Mouse (Mus musculus): ENCODE results near the gene Fasl. TPM values are rescaled to one million over a fixed set of nuclear protein-coding genes. Genes with fewer than 3 reads are reported as not detected.

The Fasl gene
- polyA plus RNA-seq, 1 experiment = 0.47 TPM

GRCm38 (mm10) chr1:161798866-161799265, 10.6 kb upstream of the Fasl start:
- H3K27ac ChIP-seq (ENCODE audit: insufficient read depth, low read length) = no peak overlapping the region
- no peak overlapping the region for H3K4me3 ChIP-seq (replicated peaks; ENCODE audit: insufficient read depth, low read depth, low read length)
- no peaks in the 10 kb centered on the region for H3K27me3 ChIP-seq (ENCODE audit: control insufficient read depth, insufficient read depth, low read length)
- 91% methylated on average over 3 of the region's 3 CpGs for WGBS
- DNase-seq = no peak
- no peaks in the 10 kb centered on the region for H3K4me1 ChIP-seq (ENCODE audit: control insufficient read depth, insufficient read depth, low read length)
- no peak for TF ChIP-seq POLR2A (IDR thresholded peaks at IDR 0.05; ENCODE audit: borderline replicate concordance, insufficient read depth, low read length)
- no peak for TF ChIP-seq CTCF (IDR thresholded peaks at IDR 0.05; ENCODE audit: borderline replicate concordance, insufficient read depth, low read depth, low read length)

GRCm38 (mm10) chr1:161794447-161795211, 6.3 kb upstream of the Fasl start:
- DNase-seq = no peak
- Histone ChIP-seq H3K27me3 (ENCODE audit: control insufficient read depth, insufficient read depth, low read length) (no peaks in the 10 kb centered on the region), H3K4me1 (ENCODE audit: control insufficient read depth, insufficient read depth, low read length) (no peaks in the 10 kb centered on the region), H3K4me3 (replicated peaks; ENCODE audit: insufficient read depth, low read depth, low read length) (no peak overlapping the region), H3K27ac (ENCODE audit: insufficient read depth, low read length) (no peak overlapping the region)
- WGBS = 88% methylated on average over 10 of the region's 10 CpGs
- TF ChIP-seq CTCF (IDR thresholded peaks at IDR 0.05; ENCODE audit: borderline replicate concordance, insufficient read depth, low read depth, low read length) = no peak
- TF ChIP-seq POLR2A (IDR thresholded peaks at IDR 0.05; ENCODE audit: borderline replicate concordance, insufficient read depth, low read length) = no peak

GRCm38 (mm10) chr1:161793321-161793720, 5.0 kb upstream of the Fasl start:
- DNase-seq = no peak
- Histone ChIP-seq H3K27me3 (ENCODE audit: control insufficient read depth, insufficient read depth, low read length) (no peaks in the 10 kb centered on the region), H3K27ac (ENCODE audit: insufficient read depth, low read length) (no peak overlapping the region), H3K4me1 (ENCODE audit: control insufficient read depth, insufficient read depth, low read length) (no peaks in the 10 kb centered on the region), H3K4me3 (replicated peaks; ENCODE audit: insufficient read depth, low read depth, low read length) (no peak overlapping the region)
- 81% methylated on average over 3 of the region's 3 CpGs for WGBS
- TF ChIP-seq CTCF (IDR thresholded peaks at IDR 0.05; ENCODE audit: borderline replicate concordance, insufficient read depth, low read depth, low read length) = no peak
- TF ChIP-seq POLR2A (IDR thresholded peaks at IDR 0.05; ENCODE audit: borderline replicate concordance, insufficient read depth, low read length) = no peak

- Histone ChIP-seq H3K27me3 (ENCODE audit: control insufficient read depth, insufficient read depth, low read length) (no peaks in the 10 kb centered on the region), H3K4me3 (replicated peaks; ENCODE audit: insufficient read depth, low read depth, low read length) (no peak overlapping the region), H3K27ac (ENCODE audit: insufficient read depth, low read length) (no peak overlapping the region), H3K4me1 (ENCODE audit: control insufficient read depth, insufficient read depth, low read length) (no peaks in the 10 kb centered on the region)
- WGBS = 93% methylated on average over 4 of the region's 4 CpGs
- TF ChIP-seq POLR2A (IDR thresholded peaks at IDR 0.05; ENCODE audit: borderline replicate concordance, insufficient read depth, low read length) (no peak), CTCF (IDR thresholded peaks at IDR 0.05; ENCODE audit: borderline replicate concordance, insufficient read depth, low read depth, low read length) (no peak)
- DNase-seq = no peak
Observed at GRCm38 (mm10) chr1:161792687-161792969, 4.3 kb upstream of the Fasl start.

- no peak overlapping the region for H3K27ac ChIP-seq (ENCODE audit: insufficient read depth, low read length)
- TF ChIP-seq CTCF (IDR thresholded peaks at IDR 0.05; ENCODE audit: borderline replicate concordance, insufficient read depth, low read depth, low read length) = no peak
- H3K4me1 ChIP-seq (ENCODE audit: control insufficient read depth, insufficient read depth, low read length) = no peaks in the 10 kb centered on the region
- no peaks in the 10 kb centered on the region for H3K27me3 ChIP-seq (ENCODE audit: control insufficient read depth, insufficient read depth, low read length)
- 86% methylated on average over 8 of the region's 8 CpGs for WGBS
- no peak for DNase-seq
- H3K4me3 ChIP-seq (replicated peaks; ENCODE audit: insufficient read depth, low read depth, low read length) = no peak overlapping the region
Observed at GRCm38 (mm10) chr1:161791854-161792686, 3.8 kb upstream of the Fasl start.

GRCm38 (mm10) chr1:161782725-161783124, 5.6 kb downstream of the Fasl start:
- no peak overlapping the region for H3K4me3 ChIP-seq (replicated peaks; ENCODE audit: insufficient read depth, low read depth, low read length)
- DNase-seq = no peak
- no peak overlapping the region for H3K27ac ChIP-seq (ENCODE audit: insufficient read depth, low read length)
- no peaks in the 10 kb centered on the region for H3K4me1 ChIP-seq (ENCODE audit: control insufficient read depth, insufficient read depth, low read length)
- no peaks in the 10 kb centered on the region for H3K27me3 ChIP-seq (ENCODE audit: control insufficient read depth, insufficient read depth, low read length)
- 84% methylated on average over 2 of the region's 2 CpGs for WGBS
- TF ChIP-seq POLR2A (IDR thresholded peaks at IDR 0.05; ENCODE audit: borderline replicate concordance, insufficient read depth, low read length) (no peak), CTCF (IDR thresholded peaks at IDR 0.05; ENCODE audit: borderline replicate concordance, insufficient read depth, low read depth, low read length) (no peak)

- Histone ChIP-seq H3K27ac (ENCODE audit: insufficient read depth, low read length) (no peak overlapping the region), H3K27me3 (ENCODE audit: control insufficient read depth, insufficient read depth, low read length) (no peaks in the 10 kb centered on the region), H3K4me1 (ENCODE audit: control insufficient read depth, insufficient read depth, low read length) (no peaks in the 10 kb centered on the region), H3K4me3 (replicated peaks; ENCODE audit: insufficient read depth, low read depth, low read length) (no peak overlapping the region)
- TF ChIP-seq POLR2A (IDR thresholded peaks at IDR 0.05; ENCODE audit: borderline replicate concordance, insufficient read depth, low read length) = no peak
- TF ChIP-seq CTCF (IDR thresholded peaks at IDR 0.05; ENCODE audit: borderline replicate concordance, insufficient read depth, low read depth, low read length) = no peak
- WGBS = 93% methylated on average over 5 of the region's 5 CpGs
- DNase-seq = no peak
Observed at GRCm38 (mm10) chr1:161781594-161781993, 6.7 kb downstream of the Fasl start.

- Histone ChIP-seq H3K4me1 (ENCODE audit: control insufficient read depth, insufficient read depth, low read length) (no peaks in the 10 kb centered on the region), H3K27me3 (ENCODE audit: control insufficient read depth, insufficient read depth, low read length) (no peaks in the 10 kb centered on the region), H3K27ac (ENCODE audit: insufficient read depth, low read length) (no peak overlapping the region), H3K4me3 (replicated peaks; ENCODE audit: insufficient read depth, low read depth, low read length) (no peak overlapping the region)
- no peak for TF ChIP-seq POLR2A (IDR thresholded peaks at IDR 0.05; ENCODE audit: borderline replicate concordance, insufficient read depth, low read length)
- DNase-seq = no peak
Observed at GRCm38 (mm10) chr1:161779057-161779456, 9.2 kb downstream of the Fasl start.

Measured in cerebellum, adult 2 months (tissue).